Mouse (Mus musculus): ENCODE measurements at regions not wholly inside any gene's neighbourhood (a gene's known extent, or its start where the extent isn't known, plus 50 kb on each side); places are given as distances from the start of the nearest gene placed in this dataset.
"Not testable (repeated sequence)": the region's sequence is repeated elsewhere in the genome, so short reads cannot be mapped to it uniquely, and the experiment has no call there.

- no peak overlapping the region for H3ac ChIP-seq (ENCODE audit: control insufficient read depth, insufficient read length)
- H3K4me2 ChIP-seq (ENCODE audit: low read depth): no peak overlapping the region
- TF ChIP-seq TCF12 (IDR thresholded peaks at IDR 0.05; ENCODE audit: insufficient read depth, poor library complexity, severe bottlenecking): no peak
- TF ChIP-seq POLR2A (IDR thresholded peaks at IDR 0.05; ENCODE audit: insufficient read length, low read depth): no peak
- TF ChIP-seq SRF (IDR thresholded peaks at IDR 0.05; ENCODE audit: control insufficient read depth, insufficient read length, low read depth): no peak
- no peak for TF ChIP-seq POLR2AphosphoS2 (IDR thresholded peaks at IDR 0.05; ENCODE audit: insufficient read length, low read depth)
- no peak for TF ChIP-seq MYOD1 (IDR thresholded peaks at IDR 0.05; ENCODE audit: control insufficient read depth in 1 of 3, insufficient read length in 2 of 3, low read depth in 2 of 3)
- TF ChIP-seq CEBPB (IDR thresholded peaks at IDR 0.05; ENCODE audit: insufficient read depth, poor library complexity, severe bottlenecking): no peak
- TF ChIP-seq USF1 (IDR thresholded peaks at IDR 0.05; ENCODE audit: low read depth): no peak
- no peak for TF ChIP-seq TCF3 (IDR thresholded peaks at IDR 0.05; ENCODE audit: insufficient read length, low read depth)
- TF ChIP-seq MAX (IDR thresholded peaks at IDR 0.05; ENCODE audit: low read depth): no peak
- H3K27me3 ChIP-seq (ENCODE audit: control insufficient read depth, insufficient read depth, insufficient read length): no peaks in the 10 kb centered on the region
- no peaks in the 10 kb centered on the region for H3K36me3 ChIP-seq (ENCODE audit: control insufficient read depth, insufficient read depth)
- H3K79me2 ChIP-seq (ENCODE audit: control insufficient read depth, insufficient read depth): no peaks in the 10 kb centered on the region
- H3K4me3 ChIP-seq: no peak overlapping the region
These were observed 67.6 kb upstream of the Map3k1 start for GRCm38 (mm10) chr13:111876404-111876803.

GRCm38 (mm10) chr13:111876847-111877246, 68.1 kb upstream of the Map3k1 start:
- Histone ChIP-seq H3K4me3 (no peak overlapping the region), H3K79me2 (ENCODE audit: control insufficient read depth, insufficient read depth) (no peaks in the 10 kb centered on the region), H3K27me3 (ENCODE audit: control insufficient read depth, insufficient read depth, insufficient read length) (no peaks in the 10 kb centered on the region), H3K36me3 (ENCODE audit: control insufficient read depth, insufficient read depth) (no peaks in the 10 kb centered on the region), H3ac (ENCODE audit: control insufficient read depth, insufficient read length) (no peak overlapping the region), H3K4me2 (ENCODE audit: low read depth) (no peak overlapping the region)
- TF ChIP-seq E2F4 (IDR thresholded peaks at IDR 0.05; ENCODE audit: insufficient read depth) (no peak), MYOG (IDR thresholded peaks at IDR 0.05; ENCODE audit: control insufficient read depth in 1 of 3, insufficient read depth in 1 of 3, insufficient read length in 2 of 3, low read depth in 2 of 3) (no peak), SRF (IDR thresholded peaks at IDR 0.05; ENCODE audit: control insufficient read depth, insufficient read length, low read depth) (no peak), CEBPB (IDR thresholded peaks at IDR 0.05; ENCODE audit: insufficient read depth, poor library complexity, severe bottlenecking) (no peak)

GRCm38 (mm10) chr13:111883768-111884566, 75.2 kb upstream of the Map3k1 start:
- not testable (repeated sequence) for H3K4me2 ChIP-seq (ENCODE audit: low read depth); H3K36me3 ChIP-seq (ENCODE audit: control insufficient read depth, insufficient read depth); H3ac ChIP-seq (ENCODE audit: control insufficient read depth, insufficient read length); H3K27me3 ChIP-seq (ENCODE audit: control insufficient read depth, insufficient read depth, insufficient read length); H3K4me3 ChIP-seq; H3K79me2 ChIP-seq (ENCODE audit: control insufficient read depth, insufficient read depth)

- no peaks in the 10 kb centered on the region for H3K79me2 ChIP-seq (ENCODE audit: control insufficient read depth, insufficient read depth)
- no peak overlapping the region for H3ac ChIP-seq (ENCODE audit: control insufficient read depth, insufficient read length)
- no peak for TF ChIP-seq E2F4 (IDR thresholded peaks at IDR 0.05; ENCODE audit: insufficient read depth)
- no peak for TF ChIP-seq MYOG (IDR thresholded peaks at IDR 0.05; ENCODE audit: control insufficient read depth in 1 of 3, insufficient read depth in 1 of 3, insufficient read length in 2 of 3, low read depth in 2 of 3)
- no peak for TF ChIP-seq SRF (IDR thresholded peaks at IDR 0.05; ENCODE audit: control insufficient read depth, insufficient read length, low read depth)
- no peak for TF ChIP-seq POLR2AphosphoS2 (IDR thresholded peaks at IDR 0.05; ENCODE audit: insufficient read length, low read depth)
- no peak for TF ChIP-seq REST (IDR thresholded peaks at IDR 0.05; ENCODE audit: insufficient read depth, insufficient read length)
- no peak for TF ChIP-seq TCF3 (IDR thresholded peaks at IDR 0.05; ENCODE audit: insufficient read length, low read depth)
- TF ChIP-seq MAX (IDR thresholded peaks at IDR 0.05; ENCODE audit: low read depth): no peak
- TF ChIP-seq MYOD1 (IDR thresholded peaks at IDR 0.05; ENCODE audit: control insufficient read depth in 1 of 3, insufficient read length in 2 of 3, low read depth in 2 of 3): no peak
- no peak for TF ChIP-seq TCF12 (IDR thresholded peaks at IDR 0.05; ENCODE audit: insufficient read depth, poor library complexity, severe bottlenecking)
- TF ChIP-seq CEBPB (IDR thresholded peaks at IDR 0.05; ENCODE audit: insufficient read depth, poor library complexity, severe bottlenecking): no peak
- no peak for TF ChIP-seq USF1 (IDR thresholded peaks at IDR 0.05; ENCODE audit: low read depth)
- TF ChIP-seq POLR2A (IDR thresholded peaks at IDR 0.05; ENCODE audit: insufficient read length, low read depth): no peak
- no peaks in the 10 kb centered on the region for H3K27me3 ChIP-seq (ENCODE audit: control insufficient read depth, insufficient read depth, insufficient read length)
- no peak overlapping the region for H3K4me3 ChIP-seq
- no peaks in the 10 kb centered on the region for H3K36me3 ChIP-seq (ENCODE audit: control insufficient read depth, insufficient read depth)
- H3K4me2 ChIP-seq (ENCODE audit: low read depth): no peak overlapping the region
These were observed 82.0 kb upstream of the Map3k1 start for GRCm38 (mm10) chr13:111890792-111891191.

- no peak overlapping the region for H3K4me2 ChIP-seq (ENCODE audit: low read depth)
- no peaks in the 10 kb centered on the region for H3K27me3 ChIP-seq (ENCODE audit: control insufficient read depth, insufficient read depth, insufficient read length)
- H3K36me3 ChIP-seq (ENCODE audit: control insufficient read depth, insufficient read depth): no peaks in the 10 kb centered on the region
These were observed 83.3 kb upstream of the Map3k1 start for GRCm38 (mm10) chr13:111892141-111892540.

More at GRCm38 (mm10) chr13:111892141-111892540, 83.3 kb upstream of the Map3k1 start:
- TF ChIP-seq MYOG (IDR thresholded peaks at IDR 0.05; ENCODE audit: control insufficient read depth in 1 of 3, insufficient read depth in 1 of 3, insufficient read length in 2 of 3, low read depth in 2 of 3): no peak
- no peak for TF ChIP-seq POLR2AphosphoS2 (IDR thresholded peaks at IDR 0.05; ENCODE audit: insufficient read length, low read depth)
- no peak for TF ChIP-seq TCF3 (IDR thresholded peaks at IDR 0.05; ENCODE audit: insufficient read length, low read depth)
- TF ChIP-seq POLR2A (IDR thresholded peaks at IDR 0.05; ENCODE audit: insufficient read length, low read depth): no peak
- Histone ChIP-seq H3K4me3 (no peak overlapping the region), H3ac (ENCODE audit: control insufficient read depth, insufficient read length) (no peak overlapping the region), H3K79me2 (ENCODE audit: control insufficient read depth, insufficient read depth) (no peaks in the 10 kb centered on the region)

All from myocyte (in vitro differentiated cells).